Mouse (Mus musculus): ENCODE measurements around the gene Slco4a1.

Slco4a1 gene

GRCm38 (mm10) chr2:180455723-180456698 lies at the start of gene Slco4a1:
Slco4a1 (plus strand) TSS chr2:180456245.
- peak; percentile 88 for DNase-seq

- no peak for DNase-seq
Measured at GRCm38 (mm10) chr2:180408410-180408809, 47.6 kb upstream of the Slco4a1 start.

DNA sequence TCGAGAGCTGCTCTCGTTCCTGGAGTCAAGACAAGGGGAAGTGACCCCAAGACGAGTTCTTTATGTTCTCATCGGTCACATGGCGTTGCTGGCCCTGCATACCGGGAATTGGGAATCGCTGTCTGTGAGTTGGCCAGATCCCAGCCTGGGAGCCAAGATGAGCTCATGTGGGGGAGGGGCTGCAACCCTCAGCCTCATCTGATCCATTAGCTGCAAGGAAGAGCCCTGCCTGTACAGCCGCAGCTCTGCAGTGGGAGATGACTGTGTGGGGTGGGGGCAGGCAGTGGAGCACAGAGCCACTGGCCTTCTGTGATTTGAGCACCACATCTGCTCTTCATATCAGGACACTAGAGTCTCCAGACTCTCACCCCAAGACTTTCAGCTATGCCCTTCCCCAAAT lies 45.6 kb upstream of the Slco4a1 start:
- DNase-seq: no peak

- no peak for DNase-seq
Measured at GRCm38 (mm10) chr2:180411013-180411412, 45.0 kb upstream of the Slco4a1 start.

DNA sequence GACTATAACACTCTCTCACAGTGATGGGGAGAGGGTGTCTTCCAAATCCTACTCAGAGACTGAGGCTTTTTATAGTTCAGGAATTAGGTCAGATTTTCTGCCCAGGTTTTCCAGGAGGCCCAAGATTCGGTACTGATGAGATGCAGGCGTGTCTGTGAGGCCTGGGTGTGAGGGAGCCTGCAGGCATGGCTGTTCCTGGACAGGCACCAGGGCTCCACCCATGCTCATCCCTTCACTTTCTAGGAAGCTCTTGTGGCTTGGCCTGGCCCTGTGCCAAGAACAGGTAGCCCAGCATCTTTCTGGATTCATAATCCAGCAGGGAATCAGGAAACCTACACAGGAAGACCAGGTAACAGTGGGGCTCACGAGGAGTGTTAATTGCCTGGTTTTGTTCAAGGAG lies 40.4 kb upstream of the Slco4a1 start:
- DNase-seq: no peak

- no peak for DNase-seq
Measured at GRCm38 (mm10) chr2:180417731-180418130, 38.3 kb upstream of the Slco4a1 start.

DNA sequence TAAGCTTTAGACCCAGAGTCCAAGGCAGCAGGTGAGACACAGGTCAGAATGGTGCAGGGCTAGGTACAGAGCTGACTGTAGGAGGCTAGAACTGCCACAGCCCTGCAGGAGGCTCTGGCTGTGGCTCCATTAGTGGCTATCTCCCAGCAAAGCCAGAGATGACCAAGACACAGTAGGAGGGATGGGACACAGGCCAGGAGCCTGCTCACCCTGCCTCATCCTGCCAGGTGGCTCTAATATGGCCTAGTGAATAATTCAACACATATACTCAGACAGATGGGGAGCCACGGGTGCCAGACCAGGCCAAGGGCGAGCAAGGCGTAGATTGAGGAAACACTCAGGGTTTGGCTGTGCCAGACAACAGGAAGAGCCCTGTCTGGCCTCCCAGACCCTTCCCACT lies 35.4 kb upstream of the Slco4a1 start:
- DNase-seq: peak; percentile 75

DNA sequence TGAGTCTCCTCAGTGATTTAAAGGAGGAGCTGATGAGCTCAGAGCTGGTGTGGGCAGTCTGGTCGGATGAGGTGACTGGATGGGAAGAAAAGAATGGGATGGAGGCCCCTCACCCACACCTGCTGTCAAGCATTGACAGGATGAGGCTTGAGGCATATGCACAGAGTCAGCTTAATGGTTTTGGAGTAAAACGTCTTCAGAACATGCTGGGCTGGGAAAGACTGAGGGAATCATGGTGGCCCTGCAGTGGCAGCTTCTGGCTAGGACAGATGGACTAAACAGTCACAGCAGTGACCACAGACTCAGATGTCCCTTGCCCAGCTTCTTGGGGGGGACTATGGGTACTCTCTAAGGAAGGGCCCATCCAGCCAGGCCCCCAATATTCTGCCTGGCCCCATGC lies 30.9 kb upstream of the Slco4a1 start:
- no peak for DNase-seq

GRCm38 (mm10) chr2:180427073-180427472 lies 29.0 kb upstream of the Slco4a1 start:
- DNase-seq: peak; percentile 14

- peak; percentile 22 for DNase-seq
Measured at GRCm38 (mm10) chr2:180428331-180428730, 27.7 kb upstream of the Slco4a1 start.

DNA sequence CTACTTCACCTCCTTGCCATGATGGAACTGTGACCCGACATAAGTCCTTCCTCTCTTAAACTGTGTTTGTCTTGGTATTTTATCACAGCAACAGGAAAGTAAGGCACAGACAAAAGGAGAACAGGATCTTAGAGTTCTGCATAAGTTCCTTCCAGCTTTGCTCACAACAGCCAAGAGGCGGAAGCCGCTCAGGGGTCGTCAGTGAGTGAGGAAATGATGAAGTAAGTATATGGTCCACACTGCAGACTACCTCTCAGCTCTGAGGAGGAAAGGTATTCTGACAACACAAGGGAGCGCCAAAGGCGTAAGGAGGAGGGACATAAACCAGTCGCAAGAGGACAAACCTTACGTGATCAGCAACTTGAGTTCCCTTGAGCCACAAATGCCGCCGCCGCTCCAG lies 25.4 kb upstream of the Slco4a1 start:
- no peak for DNase-seq

DNA sequence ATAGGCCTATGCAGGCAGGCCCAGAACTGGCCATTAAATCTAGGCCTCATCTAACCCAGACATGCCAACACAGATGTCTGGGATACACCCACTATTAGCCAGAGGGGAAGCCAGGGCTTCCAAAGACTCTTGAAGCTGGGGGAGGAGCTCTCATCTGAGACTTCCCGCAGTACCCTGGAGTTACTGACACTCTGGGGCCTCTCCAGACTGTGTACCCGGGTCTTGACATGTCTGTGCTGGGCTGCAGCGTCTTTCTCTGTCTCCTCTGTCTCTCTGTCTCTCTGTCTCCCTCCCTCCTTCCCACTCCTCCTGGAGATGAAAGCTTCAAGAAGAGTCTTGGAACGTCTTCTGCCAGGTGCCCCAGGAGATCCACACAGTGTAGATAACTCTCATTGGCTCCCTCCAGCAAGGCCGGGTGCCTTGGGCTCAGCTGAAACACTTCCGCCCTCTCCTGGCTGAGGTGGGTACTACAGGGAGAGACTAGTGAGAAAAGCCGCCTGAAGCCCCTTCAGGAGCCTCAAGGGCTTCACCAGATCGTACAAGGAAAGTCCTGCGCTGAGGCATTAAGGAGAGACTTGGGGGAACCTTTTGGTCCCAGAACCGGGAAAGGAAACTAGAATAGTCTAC lies 23.9 kb upstream of the Slco4a1 start:
- DNase-seq: peak; percentile 75

DNA sequence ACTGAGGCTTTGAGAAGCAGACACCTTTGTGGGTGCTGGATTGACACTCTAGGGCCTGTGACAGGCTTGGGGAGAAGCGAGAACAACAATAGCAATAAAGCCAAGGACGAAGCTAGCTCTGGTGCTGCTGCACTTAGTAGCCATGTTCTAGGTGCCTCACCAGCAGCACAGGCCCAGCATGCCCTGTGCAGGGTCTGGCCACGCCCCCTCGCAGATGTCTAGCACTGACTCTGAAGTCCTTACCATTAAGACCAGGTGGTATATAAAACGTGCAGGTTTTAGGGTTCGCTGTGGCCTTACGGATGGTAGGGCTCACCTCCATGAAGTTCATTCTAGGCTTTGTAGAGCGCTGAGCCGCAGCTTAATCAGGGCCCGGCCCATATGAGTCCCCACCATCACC lies 23.3 kb upstream of the Slco4a1 start:
- DNase-seq: no peak

- DNase-seq: no peak
Measured at GRCm38 (mm10) chr2:180433350-180433749, 22.7 kb upstream of the Slco4a1 start.

- no peak for DNase-seq
Measured at GRCm38 (mm10) chr2:180435341-180435926, 20.6 kb upstream of the Slco4a1 start.

- DNase-seq: no peak
Measured at GRCm38 (mm10) chr2:180437149-180437864, 18.7 kb upstream of the Slco4a1 start.

GRCm38 (mm10) chr2:180439791-180440190 lies 16.3 kb upstream of the Slco4a1 start:
- no peak for DNase-seq

GRCm38 (mm10) chr2:180440596-180441332 lies 15.3 kb upstream of the Slco4a1 start:
- no peak for DNase-seq

DNA sequence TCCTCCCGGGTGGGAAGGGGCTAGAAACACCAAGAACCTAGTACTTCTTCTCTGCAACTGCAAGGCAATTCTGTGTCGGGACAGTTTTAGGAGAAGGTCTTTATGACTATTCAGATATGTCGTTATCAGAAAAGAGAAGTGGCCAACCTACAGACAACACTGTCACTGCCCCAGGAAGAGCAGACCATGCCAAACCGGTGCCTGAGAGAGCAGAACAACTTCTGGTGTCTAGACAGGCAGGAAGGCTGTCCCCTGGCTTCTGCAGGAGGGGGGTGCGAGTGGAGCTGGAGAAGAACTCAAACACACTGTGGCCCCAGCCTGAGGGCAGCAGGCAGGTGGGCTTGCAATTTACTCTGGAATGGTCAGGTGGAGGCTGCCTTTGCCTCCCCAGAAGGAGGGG lies 14.0 kb upstream of the Slco4a1 start:
- DNase-seq: no peak

- no peak for DNase-seq
Measured at GRCm38 (mm10) chr2:180443861-180444260, 12.2 kb upstream of the Slco4a1 start.

DNA sequence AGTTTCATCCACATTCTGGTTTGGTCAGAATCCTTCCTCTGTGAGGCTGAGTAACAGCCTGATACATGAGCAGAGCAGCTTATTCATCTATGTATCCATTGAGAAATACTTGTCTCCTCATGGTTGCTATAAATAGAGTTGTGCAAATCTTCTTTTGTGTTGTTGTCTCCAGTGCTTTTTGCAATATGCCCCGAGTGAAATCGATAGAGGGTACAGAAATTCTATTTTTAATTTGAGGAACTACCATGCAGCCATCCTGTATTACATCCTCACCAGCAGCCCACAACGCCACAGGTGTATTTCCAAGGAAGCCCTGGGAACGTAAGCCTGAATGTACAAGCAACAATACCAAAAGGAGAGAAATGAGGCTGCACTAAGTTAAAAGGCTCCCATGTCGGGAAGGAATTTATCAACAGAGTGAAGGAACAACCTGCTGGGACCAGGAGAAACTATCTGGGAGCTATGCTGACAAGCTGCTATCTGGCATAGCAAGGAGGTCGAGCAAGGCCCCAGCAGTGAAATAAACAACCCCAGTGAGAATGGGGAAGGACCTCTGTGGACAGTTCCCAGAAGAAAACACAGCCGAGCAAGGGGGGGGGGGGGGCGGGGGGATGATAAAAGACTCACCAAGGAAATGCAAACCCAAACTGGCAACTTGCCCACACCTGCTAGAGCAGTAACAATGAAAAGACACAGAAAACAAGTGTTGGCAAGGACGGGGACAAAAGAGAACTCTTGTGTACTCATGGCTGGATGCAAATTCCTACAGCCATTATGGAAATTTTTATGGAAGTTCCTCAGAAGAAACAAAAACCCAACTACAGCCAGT lies 10.9 kb upstream of the Slco4a1 start:
- no peak for DNase-seq
